Mouse (Mus musculus): ENCODE results near the gene Il23a. TPM values are rescaled to one million over a fixed set of nuclear protein-coding genes. Genes with fewer than 3 reads are reported as not detected.

Il23a gene
- polyA plus RNA-seq, 2 experiments, result 0.08 TPM; not detected in 1

GRCm38 (mm10) chr10:128247020-128247732, 51.4 kb downstream of the Il23a start:
- no peaks in the 10 kb centered on the region for H3K4me1 ChIP-seq (replicated peaks; ENCODE audit: control insufficient read depth in 2 of 2, insufficient read depth in 2 of 2, low read length in 1 of 2)
- H3K36me3 ChIP-seq (replicated peaks; ENCODE audit: control insufficient read depth, insufficient read depth, low read depth), result peaks cover 87% of the 10 kb centered on the region
- H3K27me3 ChIP-seq (ENCODE audit: control insufficient read depth, insufficient read depth, low read length), result no peaks in the 10 kb centered on the region
- no peak overlapping the region for H3K4me3 ChIP-seq (ENCODE audit: insufficient read depth in 1 of 2, low read depth in 2 of 2, low read length in 2 of 2)
- H3K4me2 ChIP-seq (ENCODE audit: low read depth), result no peak overlapping the region
- DNase-seq (ENCODE audit: low read depth in 3 of 3, low spot score in 3 of 3) (no peak), ATAC-seq (ENCODE audit: insufficient read depth) (no peak)
- H3K9ac ChIP-seq (replicated peaks), result no peak overlapping the region
- WGBS (ENCODE audit: insufficient replicate concordance), result 85% methylated on average over 17 of the region's 17 CpGs
- H3K9me3 ChIP-seq (ENCODE audit: control insufficient read depth, low read length), result no peaks in the 10 kb centered on the region
- TF ChIP-seq EP300 (IDR thresholded peaks at IDR 0.05; ENCODE audit: low read depth) (no peak), CTCF (IDR thresholded peaks at IDR 0.05; ENCODE audit: low read depth) (no peak)
- H3K27ac ChIP-seq, result no peak overlapping the region

Other genes with a start within 250 kb of the Il23a start
- 20.9 and 40.1 TPM in 2 replicates for gene Ptges3, start 239.8 kb downstream of the Il23a start, polyA plus RNA-seq (2012; rRNA removed)
- gene Ptges3, start 239.8 kb downstream of the Il23a start, polyA plus RNA-seq (2014; fragmentation: Nextera tagmentation; extraction: Ambion mirVana), result 233 and 244 TPM in 2 replicates
- 910 and 999 TPM in 2 replicates for gene Atp5b, start 215.5 kb downstream of the Il23a start, polyA plus RNA-seq (2012; rRNA removed)
- gene Atp5b, start 215.5 kb downstream of the Il23a start, polyA plus RNA-seq (2014; fragmentation: Nextera tagmentation; extraction: Ambion mirVana), result 1,823 and 1,877 TPM in 2 replicates
- 9.5 TPM in 2 replicates for gene Baz2a, start 207.2 kb downstream of the Il23a start, polyA plus RNA-seq (2012; rRNA removed)
- gene Baz2a, start 207.2 kb downstream of the Il23a start, polyA plus RNA-seq (2014; fragmentation: Nextera tagmentation; extraction: Ambion mirVana), result 9.1 and 10.3 TPM in 2 replicates
- gene Rbms2, start 118.5 kb downstream of the Il23a start, polyA plus RNA-seq (2012; rRNA removed), result 8.0 and 9.5 TPM in 2 replicates
- gene Rbms2, start 118.5 kb downstream of the Il23a start, polyA plus RNA-seq (2014; fragmentation: Nextera tagmentation; extraction: Ambion mirVana), result 4.5 and 6.1 TPM in 2 replicates
- gene Gls2, start 104.3 kb downstream of the Il23a start, polyA plus RNA-seq (2012; rRNA removed), result 4.2 and 5.5 TPM in 2 replicates
- 3.7 and 4.4 TPM in 2 replicates for gene Gls2, start 104.3 kb downstream of the Il23a start, polyA plus RNA-seq (2014; fragmentation: Nextera tagmentation; extraction: Ambion mirVana)
- gene Spryd4, start 86.9 kb downstream of the Il23a start, polyA plus RNA-seq (2012; rRNA removed), result 12.9 and 14.2 TPM in 2 replicates
- 20.8 and 21.4 TPM in 2 replicates for gene Spryd4, start 86.9 kb downstream of the Il23a start, polyA plus RNA-seq (2014; fragmentation: Nextera tagmentation; extraction: Ambion mirVana)
- gene Mip, start 72.9 kb downstream of the Il23a start, polyA plus RNA-seq (2012; rRNA removed), result 0.02 TPM in 2 replicates
- gene Mip, start 72.9 kb downstream of the Il23a start, polyA plus RNA-seq (2014; fragmentation: Nextera tagmentation; extraction: Ambion mirVana), result not detected in 2 replicates
- 8.1 and 12.9 TPM in 2 replicates for gene Timeless, start 66.7 kb downstream of the Il23a start, polyA plus RNA-seq (2012; rRNA removed)
- 23.3 and 23.4 TPM in 2 replicates for gene Timeless, start 66.7 kb downstream of the Il23a start, polyA plus RNA-seq (2014; fragmentation: Nextera tagmentation; extraction: Ambion mirVana)
- 0.73 and 1.1 TPM in 2 replicates for gene Apon, start 44.7 kb downstream of the Il23a start, polyA plus RNA-seq (2012; rRNA removed)
- 0.52 and 0.58 TPM in 2 replicates for gene Apon, start 44.7 kb downstream of the Il23a start, polyA plus RNA-seq (2014; fragmentation: Nextera tagmentation; extraction: Ambion mirVana)
- 54.1 and 61.3 TPM in 2 replicates for gene Apof, start 30.1 kb downstream of the Il23a start, polyA plus RNA-seq (2012; rRNA removed)
- 73.7 and 74.1 TPM in 2 replicates for gene Apof, start 30.1 kb downstream of the Il23a start, polyA plus RNA-seq (2014; fragmentation: Nextera tagmentation; extraction: Ambion mirVana)
- 5.9 and 6.4 TPM in 2 replicates for gene Stat2, start 28.2 kb downstream of the Il23a start, polyA plus RNA-seq (2012; rRNA removed)
- 4.2 and 5.4 TPM in 2 replicates for gene Stat2, start 28.2 kb downstream of the Il23a start, polyA plus RNA-seq (2014; fragmentation: Nextera tagmentation; extraction: Ambion mirVana)
- gene Pan2, start 4.6 kb upstream of the Il23a start, polyA plus RNA-seq (2012; rRNA removed), result 11.5 and 13.3 TPM in 2 replicates
- 10.1 and 11.5 TPM in 2 replicates for gene Pan2, start 4.6 kb upstream of the Il23a start, polyA plus RNA-seq (2014; fragmentation: Nextera tagmentation; extraction: Ambion mirVana)
- 23.8 and 38.8 TPM in 2 replicates for gene Cnpy2, start 23.7 kb upstream of the Il23a start, polyA plus RNA-seq (2012; rRNA removed)
- gene Cnpy2, start 23.7 kb upstream of the Il23a start, polyA plus RNA-seq (2014; fragmentation: Nextera tagmentation; extraction: Ambion mirVana), result 92.7 and 98.3 TPM in 2 replicates
- gene Cs, start 39.0 kb upstream of the Il23a start, polyA plus RNA-seq (2012; rRNA removed), result 71.6 and 80.5 TPM in 2 replicates
- 117 and 126 TPM in 2 replicates for gene Cs, start 39.0 kb upstream of the Il23a start, polyA plus RNA-seq (2014; fragmentation: Nextera tagmentation; extraction: Ambion mirVana)
- 6.5 and 7.7 TPM in 2 replicates for gene Coq10a, start 70.2 kb upstream of the Il23a start, polyA plus RNA-seq (2012; rRNA removed)
- 4.7 and 5.0 TPM in 2 replicates for gene Coq10a, start 70.2 kb upstream of the Il23a start, polyA plus RNA-seq (2014; fragmentation: Nextera tagmentation; extraction: Ambion mirVana)
- gene Ankrd52, start 78.4 kb upstream of the Il23a start, polyA plus RNA-seq (2012; rRNA removed), result 7.4 and 7.7 TPM in 2 replicates
- gene Ankrd52, start 78.4 kb upstream of the Il23a start, polyA plus RNA-seq (2014; fragmentation: Nextera tagmentation; extraction: Ambion mirVana), result 4.3 and 5.5 TPM in 2 replicates
- gene Slc39a5, start 102.5 kb upstream of the Il23a start, polyA plus RNA-seq (2012; rRNA removed), result 33.0 and 40.8 TPM in 2 replicates
- 37.6 and 40.7 TPM in 2 replicates for gene Slc39a5, start 102.5 kb upstream of the Il23a start, polyA plus RNA-seq (2014; fragmentation: Nextera tagmentation; extraction: Ambion mirVana)
- gene Nabp2, start 112.7 kb upstream of the Il23a start, polyA plus RNA-seq (2012; rRNA removed), result 24.2 and 25.4 TPM in 2 replicates
- gene Nabp2, start 112.7 kb upstream of the Il23a start, polyA plus RNA-seq (2014; fragmentation: Nextera tagmentation; extraction: Ambion mirVana), result 45.4 and 48.7 TPM in 2 replicates
- 5.0 and 5.9 TPM in 2 replicates for gene Rnf41, start 112.9 kb upstream of the Il23a start, polyA plus RNA-seq (2012; rRNA removed)
- gene Rnf41, start 112.9 kb upstream of the Il23a start, polyA plus RNA-seq (2014; fragmentation: Nextera tagmentation; extraction: Ambion mirVana), result 4.8 and 6.2 TPM in 2 replicates
- 23.2 and 29.8 TPM in 2 replicates for gene Smarcc2, start 160.5 kb upstream of the Il23a start, polyA plus RNA-seq (2012; rRNA removed)
- gene Smarcc2, start 160.5 kb upstream of the Il23a start, polyA plus RNA-seq (2014; fragmentation: Nextera tagmentation; extraction: Ambion mirVana), result 27.7 and 32.8 TPM in 2 replicates
- gene Myl6, start 195.4 kb upstream of the Il23a start, polyA plus RNA-seq (2012; rRNA removed), result 429 and 654 TPM in 2 replicates
- gene Myl6, start 195.4 kb upstream of the Il23a start, polyA plus RNA-seq (2014; fragmentation: Nextera tagmentation; extraction: Ambion mirVana), result 490 and 506 TPM in 2 replicates
- gene Myl6b, start 199.9 kb upstream of the Il23a start, polyA plus RNA-seq (2012; rRNA removed), result 1.2 and 1.5 TPM in 2 replicates
- gene Myl6b, start 199.9 kb upstream of the Il23a start, polyA plus RNA-seq (2014; fragmentation: Nextera tagmentation; extraction: Ambion mirVana), result 0.72 and 1.3 TPM in 2 replicates
- 9.4 and 10.3 TPM in 2 replicates for gene Esyt1, start 227.1 kb upstream of the Il23a start, polyA plus RNA-seq (2012; rRNA removed)
- gene Esyt1, start 227.1 kb upstream of the Il23a start, polyA plus RNA-seq (2014; fragmentation: Nextera tagmentation; extraction: Ambion mirVana), result 7.0 and 7.8 TPM in 2 replicates
- 3.3 and 4.0 TPM in 2 replicates for gene Zc3h10, start 249.0 kb upstream of the Il23a start, polyA plus RNA-seq (2012; rRNA removed)
- 4.3 and 5.3 TPM in 2 replicates for gene Zc3h10, start 249.0 kb upstream of the Il23a start, polyA plus RNA-seq (2014; fragmentation: Nextera tagmentation; extraction: Ambion mirVana)

Measured in liver, embryonic 14.5 days (tissue).